Mouse (Mus musculus) bone marrow macrophage, adult 2 months (primary cell): ENCODE measurements around the gene Pnpla2. TPM values are rescaled to one million over a fixed set of nuclear protein-coding genes. Genes with fewer than 3 reads are reported as not detected.

Experiments
- H3K27ac ChIP-seq: 2 replicates; pipeline ENCODE4 v1.5.1; 2012; ENCODE audit warnings: low read depth, low read length; ENCODE audit not compliant: insufficient read depth
- H3K4me1 ChIP-seq: 2 replicates; pipeline ENCODE4 v1.6.1; 2012; ENCODE audit warnings: low read length; ENCODE audit not compliant: control insufficient read depth, insufficient read depth
- H3K4me3 ChIP-seq: 2 replicates; pipeline ENCODE4 v1.5.1; 2012; ENCODE audit warnings: mild to moderate bottlenecking, low read length, moderate library complexity; ENCODE audit not compliant: insufficient read depth
- CTCF ChIP-seq: IDR thresholded peaks from 2 replicates; pipeline ENCODE4 v1.5.1; 2012; ENCODE audit warnings: low read depth, mild to moderate bottlenecking, low read length, moderate library complexity
- POLR2A ChIP-seq: IDR thresholded peaks from 2 replicates; pipeline ENCODE4 v1.6.1; 2012; ENCODE audit warnings: mild to moderate bottlenecking, low read depth, low read length, borderline replicate concordance
- polyA plus RNA-seq: library from polyadenylated mRNA; stranded (reverse); fragments of >200 nt; gene quantifications from 2 replicates; pipeline ENCODE4 v1.2.4, GENCODE M21; 2012; ENCODE audit not compliant: missing spikeins, insufficient read depth, insufficient read length

Pnpla2 gene
- polyA plus RNA-seq, 1 experiment: 94.0 TPM

DNA sequence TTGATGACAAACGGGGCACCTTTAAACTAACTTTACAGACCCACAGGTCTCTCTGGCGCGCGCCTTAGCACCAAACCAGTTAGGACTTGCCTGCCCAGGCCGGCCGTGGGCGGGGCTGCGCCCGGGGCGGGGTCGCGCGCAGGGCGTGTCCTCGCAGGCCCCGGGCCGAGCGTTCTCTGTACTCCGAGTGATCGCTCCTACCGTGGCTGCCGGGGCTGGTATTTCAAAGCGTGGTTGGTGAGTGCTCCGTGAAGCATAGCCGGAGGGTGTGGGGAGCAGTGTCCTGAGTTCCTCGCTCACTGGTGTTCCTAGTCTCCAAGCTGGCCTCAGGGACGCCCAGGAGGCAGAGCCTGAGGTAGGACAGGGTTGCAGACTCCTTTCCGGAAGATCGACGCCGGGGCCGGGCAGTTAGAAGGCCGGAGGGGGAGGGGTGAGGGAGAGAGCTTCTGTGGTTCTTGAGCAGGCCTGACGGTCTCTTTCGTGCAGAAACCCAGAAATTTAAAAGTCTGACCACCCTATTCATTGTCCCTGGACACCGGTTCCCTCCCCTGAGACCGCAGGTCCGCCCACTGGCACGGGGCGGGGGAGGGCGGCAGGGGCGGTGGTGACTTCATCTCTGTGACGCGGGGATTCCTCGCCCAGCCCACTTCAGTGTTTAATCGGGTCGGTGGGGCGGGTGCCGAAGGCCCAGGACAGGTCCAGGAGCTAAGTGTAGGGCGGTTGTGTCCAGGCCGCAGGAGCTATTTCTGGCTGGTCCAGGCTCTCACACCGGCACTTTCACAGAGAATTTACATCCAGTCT is 12.4 kb downstream of the Pnpla2 start, which contains the start of gene Cd151:
Cd151 (plus strand) TSS at position 163 of the 801 bp plus-strand sequence.
- H3K4me1 ChIP-seq: peaks cover 69% of the 10 kb centered on the region

GRCm38 (mm10) chr7:141468164-141468521 is 13.1 kb downstream of the Pnpla2 start:
- TF ChIP-seq POLR2A (no peak), CTCF (no peak)
- Histone ChIP-seq H3K4me1 (peaks cover 64% of the 10 kb centered on the region), H3K27ac (peak overlapping the region; percentile 88), H3K4me3 (peak overlapping the region; percentile 75)

More for the DNA sequence above, 12.4 kb downstream of the Pnpla2 start, which contains the start of gene Cd151:
- TF ChIP-seq POLR2A (no peak), CTCF (no peak)
- peak within 1 kb of the TSS; percentile 88 for H3K27ac ChIP-seq
- H3K4me3 ChIP-seq: peak within 1 kb of the TSS; percentile 75

DNA sequence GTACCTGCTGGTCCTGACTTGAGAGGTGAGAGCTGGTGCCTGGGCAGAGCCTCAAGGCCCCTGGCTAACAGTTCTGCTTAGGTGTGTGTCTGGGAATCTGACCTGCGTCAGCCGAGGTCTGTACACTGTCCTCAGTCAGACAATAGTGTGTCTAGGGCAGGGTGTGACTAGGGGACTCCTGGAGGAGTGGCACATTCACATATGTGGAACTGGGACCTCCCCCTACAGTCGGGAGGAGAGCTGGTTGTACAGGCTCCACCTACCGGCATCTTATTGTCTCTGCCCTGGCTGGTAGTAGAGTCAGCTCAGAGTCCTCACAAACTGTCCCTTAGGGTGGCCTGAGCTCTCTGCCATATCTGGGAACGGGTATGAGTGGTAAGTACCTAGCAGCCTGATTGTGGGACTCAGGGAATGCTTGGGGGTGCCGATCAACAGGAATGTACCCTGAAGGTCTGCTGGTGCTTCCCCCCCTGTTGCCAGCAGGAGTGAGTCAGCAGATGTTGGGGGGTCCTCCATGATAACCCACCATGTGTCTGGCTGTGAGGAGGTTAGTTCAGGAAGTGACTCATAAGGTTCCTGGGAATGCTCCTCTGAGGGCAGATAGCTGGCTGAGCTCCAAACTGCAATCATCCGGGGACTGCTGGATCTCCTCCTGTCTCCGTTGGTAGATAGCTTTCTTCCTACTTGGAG is 13.7 kb downstream of the Pnpla2 start:
- peak overlapping the region; percentile 88 for H3K27ac ChIP-seq
- H3K4me1 ChIP-seq: peaks cover 62% of the 10 kb centered on the region
- H3K4me3 ChIP-seq: peak overlapping the region; percentile 75
- TF ChIP-seq CTCF (no peak), POLR2A (no peak)

DNA sequence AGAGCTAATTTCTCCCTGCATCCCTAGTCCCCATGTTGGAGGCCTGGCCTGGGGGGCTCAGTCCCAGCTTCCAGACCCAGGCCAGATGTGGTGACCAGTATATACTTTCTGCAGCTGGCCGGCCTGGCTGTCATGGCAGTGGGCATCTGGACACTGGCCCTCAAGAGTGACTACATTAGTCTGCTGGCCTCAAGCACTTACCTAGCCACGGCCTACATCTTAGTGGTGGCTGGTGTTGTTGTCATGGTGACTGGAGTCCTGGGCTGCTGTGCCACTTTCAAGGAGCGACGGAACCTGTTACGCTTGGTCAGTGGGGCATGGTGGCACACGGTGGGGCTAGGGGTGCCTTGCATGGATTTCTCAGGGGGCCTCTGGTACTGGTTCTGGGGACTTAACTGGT is 14.4 kb downstream of the Pnpla2 start:
- no peak for TF ChIP-seq POLR2A
- TF ChIP-seq CTCF: no peak
- H3K4me3 ChIP-seq: peak overlapping the region; percentile 75
- peaks cover 58% of the 10 kb centered on the region for H3K4me1 ChIP-seq
- H3K27ac ChIP-seq: peak overlapping the region; percentile 88

DNA sequence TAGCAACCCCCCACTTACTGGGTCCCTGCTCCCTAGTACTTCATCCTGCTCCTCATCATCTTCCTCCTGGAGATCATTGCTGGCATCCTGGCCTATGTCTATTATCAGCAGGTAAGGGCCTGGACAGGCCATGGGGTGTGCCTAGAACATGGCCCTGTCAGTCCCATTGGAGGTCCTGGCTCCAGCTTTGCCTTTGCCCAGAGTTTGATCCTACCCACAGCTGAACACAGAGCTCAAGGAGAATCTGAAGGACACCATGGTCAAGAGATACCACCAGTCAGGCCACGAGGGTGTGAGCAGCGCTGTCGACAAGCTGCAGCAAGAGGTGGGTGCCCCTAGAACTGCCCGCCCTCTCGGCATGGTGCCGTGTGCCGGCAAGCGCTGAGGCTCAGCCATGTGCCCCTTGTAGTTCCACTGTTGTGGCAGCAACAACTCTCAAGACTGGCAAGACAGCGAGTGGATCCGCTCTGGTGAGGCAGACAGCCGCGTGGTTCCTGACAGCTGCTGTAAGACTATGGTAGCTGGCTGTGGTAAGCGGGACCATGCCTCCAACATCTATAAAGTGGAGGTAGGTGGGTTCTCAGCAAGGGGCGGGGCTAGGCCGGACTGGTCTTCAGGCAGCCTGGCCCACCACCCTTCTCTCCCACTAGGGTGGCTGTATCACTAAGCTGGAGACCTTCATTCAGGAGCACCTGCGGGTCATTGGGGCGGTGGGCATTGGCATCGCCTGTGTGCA is 15.1 kb downstream of the Pnpla2 start:
- no peak overlapping the region for H3K4me3 ChIP-seq
- TF ChIP-seq CTCF: no peak
- TF ChIP-seq POLR2A: no peak
- H3K27ac ChIP-seq: no peak overlapping the region
- H3K4me1 ChIP-seq: peaks cover 51% of the 10 kb centered on the region

GRCm38 (mm10) chr7:141470637-141470944 is 15.6 kb downstream of the Pnpla2 start:
- Histone ChIP-seq H3K4me1 (peaks cover 48% of the 10 kb centered on the region), H3K4me3 (no peak overlapping the region), H3K27ac (no peak overlapping the region)
- TF ChIP-seq CTCF (no peak), POLR2A (no peak)

GRCm38 (mm10) chr7:141471236-141471635 is 16.2 kb downstream of the Pnpla2 start:
- TF ChIP-seq CTCF: no peak
- TF ChIP-seq POLR2A: no peak
- Histone ChIP-seq H3K4me3 (no peak overlapping the region), H3K4me1 (peaks cover 44% of the 10 kb centered on the region), H3K27ac (no peak overlapping the region)

DNA sequence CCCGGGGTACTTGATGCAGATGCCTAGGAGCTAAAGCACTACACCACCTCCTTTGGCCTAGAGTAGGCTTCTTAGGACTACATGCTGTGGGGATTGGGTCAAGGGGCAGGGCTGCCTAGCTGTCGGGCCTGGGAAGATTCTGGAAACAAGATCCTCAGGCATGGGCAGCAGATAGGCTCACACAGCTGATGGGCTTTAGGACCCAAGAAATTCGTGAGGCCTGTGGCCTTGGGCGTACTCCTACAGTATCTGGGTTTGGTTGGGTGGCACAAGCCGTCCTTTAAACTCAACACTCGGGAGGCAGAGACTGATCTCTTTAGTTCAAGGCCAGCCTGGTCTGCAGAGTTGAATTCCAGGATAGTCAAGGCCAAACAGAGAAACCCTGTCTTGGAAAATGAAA is 17.2 kb downstream of the Pnpla2 start:
- Histone ChIP-seq H3K4me3 (no peak overlapping the region), H3K4me1 (peaks cover 35% of the 10 kb centered on the region)
- TF ChIP-seq CTCF (no peak), POLR2A (no peak)

DNA sequence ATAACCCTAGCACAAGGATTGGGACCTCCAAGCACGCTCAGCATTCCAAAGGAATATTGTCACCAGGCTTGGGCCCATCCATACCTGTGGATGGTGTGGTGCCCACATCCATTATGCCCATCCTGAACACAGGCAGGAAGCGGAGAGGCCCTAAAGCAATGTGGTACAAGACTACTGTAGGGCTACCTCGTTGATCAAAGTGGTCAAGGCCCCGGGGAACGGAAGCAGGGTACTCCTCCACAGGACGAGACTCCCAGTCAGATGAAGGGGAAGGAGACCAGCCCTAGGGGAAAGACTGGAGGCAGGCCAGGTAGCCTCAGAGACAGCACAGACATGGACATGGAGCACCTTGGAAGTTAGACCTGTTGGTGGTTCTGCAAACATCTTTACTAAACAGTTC is 17.8 kb downstream of the Pnpla2 start:
- peaks cover 40% of the 10 kb centered on the region for H3K4me1 ChIP-seq
- TF ChIP-seq POLR2A: no peak
- no peak for TF ChIP-seq CTCF
- H3K4me3 ChIP-seq: no peak overlapping the region
- H3K27ac ChIP-seq: no peak overlapping the region

More for the DNA sequence above, 17.2 kb downstream of the Pnpla2 start:
- H3K27ac ChIP-seq: no peak overlapping the region
